Mouse (Mus musculus): ENCODE measurements around the gene 2310034G01Rik. TPM values are rescaled to one million over a fixed set of nuclear protein-coding genes. Genes with fewer than 3 reads are reported as not detected.
A peak's percentile ranks its signal among the peaks of the same experiment; 100 is the strongest.

Gene 2310034G01Rik
- total and polyA plus RNA-seq, 3 experiments = 1.1 to 1.6 (median 1.4) TPM

- Histone ChIP-seq H3K36me3 (replicated peaks in 1 of 2; ENCODE audit: control insufficient read depth in 1 of 2, insufficient read depth in 1 of 2, low read length in 1 of 2) (peaks cover 70 to 73% of the 10 kb centered on the region in 2 experiments), H3K27ac (ENCODE audit: insufficient read depth, low read depth) (no peak overlapping the region), H3K4me3 (replicated peaks in 1 of 3; ENCODE audit: low read depth in 2 of 3, low read length in 2 of 3, poor library complexity in 1 of 3) (no peak overlapping the region), H3K4me2 (ENCODE audit: insufficient read depth, low read depth, poor library complexity, severe bottlenecking) (no peak overlapping the region), H3K4me1 (ENCODE audit: control insufficient read depth in 1 of 2, insufficient read depth in 2 of 2) (peaks cover 4 to 29% of the 10 kb centered on the region in 2 experiments), H3K9me3 (replicated peaks; ENCODE audit: low read length) (no peaks in the 10 kb centered on the region), H3K79me2 (replicated peaks; ENCODE audit: control insufficient read depth, extremely low read depth, insufficient read depth, poor library complexity, severe bottlenecking) (peaks cover 6% of the 10 kb centered on the region), H3K9ac (ENCODE audit: insufficient read depth, low read depth) (no peak overlapping the region), H3K27me3 (replicated peaks) (no peaks in the 10 kb centered on the region)
- peak in 1 of 2 experiments; percentile 54; a peak in 2 of 4 replicates for TF ChIP-seq CTCF (conservative IDR thresholded peaks at IDR 0.05 in 1 of 2, IDR thresholded peaks at IDR 0.05 in 1 of 2; ENCODE audit: low read depth in 2 of 2, low read length in 2 of 2)
- TF ChIP-seq POLR2A (IDR thresholded peaks at IDR 0.05; ENCODE audit: low read depth, low read length) = no peak
- TF ChIP-seq SMC3 (IDR thresholded peaks at IDR 0.05; ENCODE audit: low read depth, low read length) = peak; percentile 38
- TF ChIP-seq RAD21 (IDR thresholded peaks at IDR 0.05; ENCODE audit: low read depth, low read length) = peak; percentile 14
- no peak for TF ChIP-seq JUND (conservative IDR thresholded peaks at IDR 0.05; ENCODE audit: low read depth, low read length)
- DNase-seq (ENCODE audit: extremely low read depth) = no peak
- in situ Hi-C loops (cut with MboI; ENCODE audit: low pct_ligation_motif_present, low pct_unique_long_range_greater_than_20kb, low sequenced_read_pairs) = no loop called here
- dilution Hi-C loops (cut with MboI; ENCODE audit: extremely low pct_ligation_motif_present, extremely low pct_unique_long_range_greater_than_20kb, low sequenced_read_pairs) = no loop called here
These were observed 41.2 kb downstream of the 2310034G01Rik start for GRCm38 (mm10) chr19:46308706-46309435.

DNA sequence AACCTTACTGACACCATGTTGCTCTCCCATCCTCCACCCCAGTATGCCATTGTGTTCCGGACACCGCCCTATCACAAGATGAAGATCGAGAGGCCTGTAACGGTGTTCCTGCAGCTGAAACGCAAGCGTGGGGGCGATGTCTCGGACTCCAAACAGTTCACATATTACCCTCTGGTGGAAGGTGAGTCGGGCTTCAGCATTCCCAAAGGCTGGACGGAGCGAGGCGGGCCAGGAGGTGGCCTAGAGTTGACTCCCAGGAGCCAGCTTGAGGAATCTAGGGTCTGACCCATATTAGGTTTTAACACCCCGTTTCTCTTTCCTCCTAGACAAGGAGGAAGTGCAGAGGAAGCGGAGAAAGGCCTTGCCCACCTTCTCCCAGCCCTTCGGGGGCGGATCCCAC is 41.8 kb downstream of the 2310034G01Rik start:
- Histone ChIP-seq H3K4me1 (ENCODE audit: control insufficient read depth in 1 of 2, insufficient read depth in 2 of 2) (peaks cover 6 to 31% of the 10 kb centered on the region in 2 experiments), H3K4me3 (replicated peaks in 1 of 3; ENCODE audit: low read depth in 2 of 3, low read length in 2 of 3, poor library complexity in 1 of 3) (no peak overlapping the region), H3K36me3 (replicated peaks in 1 of 2; ENCODE audit: control insufficient read depth in 1 of 2, insufficient read depth in 1 of 2, low read length in 1 of 2) (peaks cover 65 to 68% of the 10 kb centered on the region in 2 experiments), H3K9me3 (replicated peaks; ENCODE audit: low read length) (no peaks in the 10 kb centered on the region), H3K4me2 (ENCODE audit: insufficient read depth, low read depth, poor library complexity, severe bottlenecking) (no peak overlapping the region), H3K27ac (ENCODE audit: insufficient read depth, low read depth) (no peak overlapping the region), H3K27me3 (replicated peaks) (no peaks in the 10 kb centered on the region), H3K9ac (ENCODE audit: insufficient read depth, low read depth) (no peak overlapping the region), H3K79me2 (replicated peaks; ENCODE audit: control insufficient read depth, extremely low read depth, insufficient read depth, poor library complexity, severe bottlenecking) (peaks cover 6% of the 10 kb centered on the region)
- TF ChIP-seq USF1 (IDR thresholded peaks at IDR 0.05; ENCODE audit: low read depth, low read length) (no peak), USF2 (conservative IDR thresholded peaks at IDR 0.05; ENCODE audit: low read depth, low read length) (no peak), MAX (IDR thresholded peaks at IDR 0.05; ENCODE audit: low read length) (no peak), ZKSCAN1 (IDR thresholded peaks at IDR 0.05; ENCODE audit: borderline replicate concordance, low read depth, low read length) (no peak), KAT2A (IDR thresholded peaks at IDR 0.05; ENCODE audit: insufficient replicate concordance, low read length) (no peak), SMC3 (IDR thresholded peaks at IDR 0.05; ENCODE audit: low read depth, low read length) (no peak), TBP (conservative IDR thresholded peaks at IDR 0.05; ENCODE audit: low read depth, low read length) (no peak), RCOR1 (conservative IDR thresholded peaks at IDR 0.05; ENCODE audit: low read depth, low read length) (no peak), E2F4 (IDR thresholded peaks at IDR 0.05; ENCODE audit: insufficient replicate concordance, low read depth, low read length) (no peak)
- dilution Hi-C loops (cut with MboI; ENCODE audit: extremely low pct_ligation_motif_present, extremely low pct_unique_long_range_greater_than_20kb, low sequenced_read_pairs) (no loop called here), in situ Hi-C loops (cut with MboI; ENCODE audit: low pct_ligation_motif_present, low pct_unique_long_range_greater_than_20kb, low sequenced_read_pairs) (no loop called here)
- DNase-seq (ENCODE audit: extremely low read depth) = no peak

DNA sequence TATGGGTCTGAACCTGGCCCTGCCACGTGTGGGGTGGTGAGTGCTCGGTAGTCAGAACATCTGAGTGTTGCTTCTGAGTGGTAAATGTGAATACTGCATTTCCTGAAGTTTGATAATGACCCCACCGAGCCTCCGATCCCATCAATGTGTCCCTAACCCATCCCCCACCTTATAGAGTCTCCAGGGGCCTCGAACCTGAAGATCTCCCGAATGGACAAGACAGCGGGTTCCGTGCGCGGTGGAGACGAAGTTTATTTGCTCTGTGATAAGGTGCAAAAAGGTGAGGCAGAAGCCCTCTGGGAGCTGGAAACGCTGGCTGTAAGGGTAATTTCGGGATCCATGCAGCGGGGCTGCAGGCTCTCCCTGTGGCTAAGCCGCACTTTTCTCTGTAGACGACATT is 42.3 kb downstream of the 2310034G01Rik start:
- in situ Hi-C loops (cut with MboI; ENCODE audit: low pct_ligation_motif_present, low pct_unique_long_range_greater_than_20kb, low sequenced_read_pairs) (no loop called here), dilution Hi-C loops (cut with MboI; ENCODE audit: extremely low pct_ligation_motif_present, extremely low pct_unique_long_range_greater_than_20kb, low sequenced_read_pairs) (no loop called here)
- Histone ChIP-seq H3K36me3 (replicated peaks in 1 of 2; ENCODE audit: control insufficient read depth in 1 of 2, insufficient read depth in 1 of 2, low read length in 1 of 2) (peaks cover 60 to 66% of the 10 kb centered on the region in 2 experiments), H3K4me3 (replicated peaks in 1 of 3; ENCODE audit: low read depth in 2 of 3, low read length in 2 of 3, poor library complexity in 1 of 3) (no peak overlapping the region), H3K9ac (ENCODE audit: insufficient read depth, low read depth) (no peak overlapping the region), H3K27ac (ENCODE audit: insufficient read depth, low read depth) (no peak overlapping the region), H3K9me3 (replicated peaks; ENCODE audit: low read length) (no peaks in the 10 kb centered on the region), H3K79me2 (replicated peaks; ENCODE audit: control insufficient read depth, extremely low read depth, insufficient read depth, poor library complexity, severe bottlenecking) (peaks cover 6% of the 10 kb centered on the region), H3K4me1 (ENCODE audit: control insufficient read depth in 1 of 2, insufficient read depth in 2 of 2) (peaks cover 6 to 31% of the 10 kb centered on the region in 2 experiments), H3K27me3 (replicated peaks) (no peaks in the 10 kb centered on the region), H3K4me2 (ENCODE audit: insufficient read depth, low read depth, poor library complexity, severe bottlenecking) (no peak overlapping the region)
- DNase-seq (ENCODE audit: extremely low read depth) = no peak
- TF ChIP-seq KAT2A (IDR thresholded peaks at IDR 0.05; ENCODE audit: insufficient replicate concordance, low read length) = no peak
- no peak for TF ChIP-seq MXI1 (IDR thresholded peaks at IDR 0.05; ENCODE audit: low read depth, low read length)
- no peak for TF ChIP-seq ZC3H11A (IDR thresholded peaks at IDR 0.05; ENCODE audit: low read depth, low read length)
- no peak for TF ChIP-seq CTCF (conservative IDR thresholded peaks at IDR 0.05 in 1 of 2, IDR thresholded peaks at IDR 0.05 in 1 of 2; ENCODE audit: low read depth in 2 of 2, low read length in 2 of 2)
- TF ChIP-seq IRF4 (IDR thresholded peaks at IDR 0.05; ENCODE audit: low read depth, low read length) = no peak
- no peak for TF ChIP-seq ZKSCAN1 (IDR thresholded peaks at IDR 0.05; ENCODE audit: borderline replicate concordance, low read depth, low read length)
- TF ChIP-seq POLR2AphosphoS2 (IDR thresholded peaks at IDR 0.05; ENCODE audit: low read depth, low read length) = no peak
- no peak for TF ChIP-seq BHLHE40 (IDR thresholded peaks at IDR 0.05; ENCODE audit: low read depth, low read length)
- no peak for TF ChIP-seq SIN3A (IDR thresholded peaks at IDR 0.05; ENCODE audit: low read length)
- no peak for TF ChIP-seq NRF1 (IDR thresholded peaks at IDR 0.05; ENCODE audit: low read depth, low read length)
- no peak for TF ChIP-seq ZNF384 (IDR thresholded peaks at IDR 0.05; ENCODE audit: low read depth, low read length)
- no peak for TF ChIP-seq POLR2A (IDR thresholded peaks at IDR 0.05; ENCODE audit: low read depth, low read length)
- TF ChIP-seq USF2 (conservative IDR thresholded peaks at IDR 0.05; ENCODE audit: low read depth, low read length) = no peak
- TF ChIP-seq GABPA (IDR thresholded peaks at IDR 0.05; ENCODE audit: insufficient replicate concordance, low read depth, low read length) = no peak
- TF ChIP-seq MYC (IDR thresholded peaks at IDR 0.05; ENCODE audit: low read depth, low read length) = no peak
- no peak for TF ChIP-seq JUN (IDR thresholded peaks at IDR 0.05; ENCODE audit: insufficient read depth, low read depth, low read length)
